Mouse (Mus musculus): Measurements from ENCODE around the gene C130032M10Rik. TPM values are rescaled to one million over a fixed set of nuclear protein-coding genes. Genes with fewer than 3 reads are reported as not detected.

The C130032M10Rik gene
- polyA plus RNA-seq, 1 experiment from 2014 or later: 0.16 TPM

DNA sequence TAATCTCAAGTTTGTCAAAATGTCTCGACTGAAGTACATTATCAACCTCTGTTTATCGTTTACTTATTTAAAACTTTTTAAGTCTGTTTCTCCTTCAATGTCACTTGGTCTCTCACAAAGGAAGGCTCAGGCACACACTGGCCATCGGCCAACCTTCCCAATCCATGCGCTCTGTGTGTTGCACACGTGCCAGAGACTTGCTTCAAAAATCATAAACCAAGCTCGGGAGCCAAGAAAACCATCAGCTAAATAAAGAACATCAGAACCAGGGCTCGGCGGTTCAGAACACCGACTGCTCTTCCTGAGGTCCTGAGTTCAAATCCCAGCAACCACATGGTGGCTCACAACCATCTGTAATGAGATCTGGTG, 13.2 kb downstream of the C130032M10Rik start:
- peaks cover 29% of the 10 kb centered on the region for H3K4me1 ChIP-seq (replicated peaks; ENCODE audit: insufficient read depth, low read length)
- DNase-seq (ENCODE audit: low spot score): peak; percentile 40
- ATAC-seq (replicated peaks; ENCODE audit: low FRiP score, low read depth): no peak
- WGBS: 49% methylated on average over 9 of the region's 9 CpGs
- no peak overlapping the region for H3K9ac ChIP-seq (ENCODE audit: low read depth, low read length)
- TF ChIP-seq CTCF (IDR thresholded peaks at IDR 0.05; ENCODE audit: low read depth): no peak
- H3K9me3 ChIP-seq (replicated peaks; ENCODE audit: low read length): no peaks in the 10 kb centered on the region
- no peaks in the 10 kb centered on the region for H3K36me3 ChIP-seq (ENCODE audit: insufficient read depth, low read length)
- no peak overlapping the region for H3K4me3 ChIP-seq (replicated peaks; ENCODE audit: low read depth, low read length)
- H3K4me2 ChIP-seq (ENCODE audit: low read length): no peak overlapping the region
- no peaks in the 10 kb centered on the region for H3K27me3 ChIP-seq (ENCODE audit: insufficient read depth, low read length)
- H3K27ac ChIP-seq: peak overlapping the region; percentile 9; the same call in 1 of the 2 replicates

- 8% methylated on average over 11 of the region's 11 CpGs for WGBS
- Histone ChIP-seq H3K27ac (no peak overlapping the region), H3K4me2 (ENCODE audit: low read length) (peak overlapping the region; percentile 21), H3K4me3 (replicated peaks; ENCODE audit: low read depth, low read length) (no peak overlapping the region), H3K27me3 (ENCODE audit: insufficient read depth, low read length) (no peaks in the 10 kb centered on the region), H3K4me1 (replicated peaks; ENCODE audit: insufficient read depth, low read length) (peaks cover 26% of the 10 kb centered on the region), H3K9ac (ENCODE audit: low read depth, low read length) (no peak overlapping the region), H3K9me3 (replicated peaks; ENCODE audit: low read length) (no peaks in the 10 kb centered on the region), H3K36me3 (ENCODE audit: insufficient read depth, low read length) (no peaks in the 10 kb centered on the region)
- ATAC-seq (replicated peaks; ENCODE audit: low FRiP score, low read depth) (no peak), DNase-seq (ENCODE audit: low spot score) (peak; percentile 53)
- TF ChIP-seq CTCF (IDR thresholded peaks at IDR 0.05; ENCODE audit: low read depth): no peak
Measured at GRCm38 (mm10) chr9:114531276-114531675, 15.8 kb downstream of the C130032M10Rik start.

- H3K4me1 ChIP-seq (replicated peaks; ENCODE audit: insufficient read depth, low read length): peaks cover 19% of the 10 kb centered on the region; the same call in 1 of the 2 replicates
- no peak overlapping the region for H3K4me2 ChIP-seq (ENCODE audit: low read length)
- peak; percentile 32 for DNase-seq (ENCODE audit: low spot score)
- H3K9ac ChIP-seq (ENCODE audit: low read depth, low read length): no peak overlapping the region
- no peaks in the 10 kb centered on the region for H3K27me3 ChIP-seq (ENCODE audit: insufficient read depth, low read length)
- no peak; the same call in 1 of the 2 replicates for ATAC-seq (replicated peaks; ENCODE audit: low FRiP score, low read depth)
- no peak overlapping the region for H3K27ac ChIP-seq
- no peaks in the 10 kb centered on the region for H3K36me3 ChIP-seq (ENCODE audit: insufficient read depth, low read length)
- H3K9me3 ChIP-seq (replicated peaks; ENCODE audit: low read length): no peaks in the 10 kb centered on the region
- WGBS: 69% methylated on average over 4 of the region's 4 CpGs
- TF ChIP-seq CTCF (IDR thresholded peaks at IDR 0.05; ENCODE audit: low read depth): no peak
- H3K4me3 ChIP-seq (replicated peaks; ENCODE audit: low read depth, low read length): no peak overlapping the region
Measured at GRCm38 (mm10) chr9:114533848-114534247, 18.4 kb downstream of the C130032M10Rik start.

GRCm38 (mm10) chr9:114534747-114535517, 19.4 kb downstream of the C130032M10Rik start:
- H3K4me1 ChIP-seq (replicated peaks; ENCODE audit: insufficient read depth, low read length): peaks cover 19% of the 10 kb centered on the region
- no peak overlapping the region for H3K4me3 ChIP-seq (replicated peaks; ENCODE audit: low read depth, low read length)
- 84% methylated on average over 9 of the region's 9 CpGs for WGBS
- 0 out of 2 replicates have a peak, but pooled peaks have one; percentile 3 for TF ChIP-seq CTCF (IDR thresholded peaks at IDR 0.05; ENCODE audit: low read depth)
- H3K4me2 ChIP-seq (ENCODE audit: low read length): no peak overlapping the region
- ATAC-seq (replicated peaks; ENCODE audit: low FRiP score, low read depth): no peak
- H3K9me3 ChIP-seq (replicated peaks; ENCODE audit: low read length): no peaks in the 10 kb centered on the region
- DNase-seq (ENCODE audit: low spot score): no peak
- H3K27ac ChIP-seq: no peak overlapping the region
- H3K9ac ChIP-seq (ENCODE audit: low read depth, low read length): no peak overlapping the region
- H3K36me3 ChIP-seq (ENCODE audit: insufficient read depth, low read length): no peaks in the 10 kb centered on the region
- no peaks in the 10 kb centered on the region for H3K27me3 ChIP-seq (ENCODE audit: insufficient read depth, low read length)

DNA sequence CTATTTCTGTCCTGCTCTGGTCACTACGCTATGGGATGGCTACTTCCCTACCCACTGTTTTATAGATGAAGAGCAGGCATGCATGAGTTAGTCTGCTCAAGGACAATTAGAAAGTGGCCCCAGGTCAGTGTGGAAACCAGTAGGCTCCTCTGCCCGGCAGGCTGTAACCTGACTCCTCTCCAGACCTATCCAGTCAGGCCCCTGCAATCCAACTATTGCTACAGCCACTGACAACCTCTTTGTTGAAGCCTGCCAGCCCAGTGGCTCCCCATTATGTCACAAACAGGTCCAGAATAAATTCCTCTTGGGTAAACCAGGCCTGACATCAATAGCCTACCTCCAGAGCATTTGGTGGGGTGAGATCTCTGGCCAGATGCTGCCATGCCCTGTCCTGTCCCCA, 21.1 kb downstream of the C130032M10Rik start:
- TF ChIP-seq CTCF (IDR thresholded peaks at IDR 0.05; ENCODE audit: low read depth): no peak
- Histone ChIP-seq H3K9me3 (replicated peaks; ENCODE audit: low read length) (no peaks in the 10 kb centered on the region), H3K9ac (ENCODE audit: low read depth, low read length) (no peak overlapping the region), H3K4me3 (replicated peaks; ENCODE audit: low read depth, low read length) (no peak overlapping the region), H3K4me2 (ENCODE audit: low read length) (no peak overlapping the region), H3K27me3 (ENCODE audit: insufficient read depth, low read length) (no peaks in the 10 kb centered on the region), H3K27ac (no peak overlapping the region), H3K4me1 (replicated peaks; ENCODE audit: insufficient read depth, low read length) (peaks cover 5% of the 10 kb centered on the region), H3K36me3 (ENCODE audit: insufficient read depth, low read length) (no peaks in the 10 kb centered on the region)
- 49% methylated on average over 2 of the region's 2 CpGs for WGBS
- DNase-seq (ENCODE audit: low spot score): peak; percentile 60
- ATAC-seq (replicated peaks; ENCODE audit: low FRiP score, low read depth): peak; percentile 69

GRCm38 (mm10) chr9:114538996-114539563, 23.6 kb downstream of the C130032M10Rik start:
- peak; percentile 55; the same call in 1 of the 2 replicates for ATAC-seq (replicated peaks; ENCODE audit: low FRiP score, low read depth)
- Histone ChIP-seq H3K4me2 (ENCODE audit: low read length) (no peak overlapping the region), H3K27me3 (ENCODE audit: insufficient read depth, low read length) (no peaks in the 10 kb centered on the region), H3K27ac (no peak overlapping the region), H3K4me3 (replicated peaks; ENCODE audit: low read depth, low read length) (no peak overlapping the region), H3K9ac (ENCODE audit: low read depth, low read length) (no peak overlapping the region), H3K36me3 (ENCODE audit: insufficient read depth, low read length) (no peaks in the 10 kb centered on the region), H3K4me1 (replicated peaks; ENCODE audit: insufficient read depth, low read length) (peaks cover 7% of the 10 kb centered on the region), H3K9me3 (replicated peaks; ENCODE audit: low read length) (no peaks in the 10 kb centered on the region)
- TF ChIP-seq CTCF (IDR thresholded peaks at IDR 0.05; ENCODE audit: low read depth): no peak
- peak; percentile 73 for DNase-seq (ENCODE audit: low spot score)
- 52% methylated on average over 7 of the region's 7 CpGs for WGBS
